Mouse (Mus musculus) lung, postnatal 36 days (tissue): ENCODE measurements around the gene Vps72.
"Not testable (repeated sequence)": the region's sequence is repeated elsewhere in the genome, so short reads cannot be mapped to it uniquely, and the experiment has no call there.

Experiments used
- DNase-seq: peaks from one replicate; pipeline ENCODE4 v3.0.0; 2022; ENCODE audit warnings: mixed read lengths

Vps72 gene

GRCm38 (mm10) chr3:95110911-95111726, at the start of gene Vps72:
TSS of gene Vps72 (plus strand) at chr3:95111022.
- peak; percentile 94 for DNase-seq

GRCm38 (mm10) chr3:95063741-95064140, 47.1 kb upstream of the Vps72 start:
- DNase-seq = no peak

GRCm38 (mm10) chr3:95065553-95065952, 45.3 kb upstream of the Vps72 start:
- DNase-seq = no peak

GRCm38 (mm10) chr3:95066095-95066494, 44.7 kb upstream of the Vps72 start:
- no peak for DNase-seq

- peak; percentile 25 for DNase-seq
Measured at GRCm38 (mm10) chr3:95066570-95066969, 44.3 kb upstream of the Vps72 start.

GRCm38 (mm10) chr3:95071606-95072005, 39.2 kb upstream of the Vps72 start:
- DNase-seq = no peak

GRCm38 (mm10) chr3:95088071-95088470, 22.8 kb upstream of the Vps72 start:
- no peak for DNase-seq

- no peak for DNase-seq
Measured at GRCm38 (mm10) chr3:95100854-95101253, 10.0 kb upstream of the Vps72 start.

- no peak for DNase-seq
Measured at GRCm38 (mm10) chr3:95105121-95105520, 5.7 kb upstream of the Vps72 start.

GRCm38 (mm10) chr3:95105586-95106337, 5.1 kb upstream of the Vps72 start:
- DNase-seq = no peak

GRCm38 (mm10) chr3:95106338-95107117, 4.3 kb upstream of the Vps72 start, which contains the start of gene Pip5k1a:
TSS of gene Pip5k1a (minus strand) at chr3:95106930.
- DNase-seq = peak; percentile 98

GRCm38 (mm10) chr3:95107308-95107707, 3.5 kb upstream of the Vps72 start:
- not testable (repeated sequence) for DNase-seq

GRCm38 (mm10) chr3:95107898-95108297, 2.9 kb upstream of the Vps72 start:
- peak; percentile 39 for DNase-seq

GRCm38 (mm10) chr3:95112760-95113159, 1.9 kb downstream of the Vps72 start:
- DNase-seq = no peak

GRCm38 (mm10) chr3:95117751-95118150, 6.9 kb downstream of the Vps72 start:
- DNase-seq = no peak

GRCm38 (mm10) chr3:95121580-95121979, 10.8 kb downstream of the Vps72 start:
- DNase-seq = no peak

- no peak for DNase-seq
Measured at GRCm38 (mm10) chr3:95124246-95124645, 13.4 kb downstream of the Vps72 start, which contains the start of gene Tmod4. TSS of gene Tmod4 (plus strand) at chr3:95124476.

GRCm38 (mm10) chr3:95124972-95125371, 14.2 kb downstream of the Vps72 start:
- DNase-seq = peak; percentile 69

- DNase-seq = no peak
Measured at GRCm38 (mm10) chr3:95129226-95129651, 18.4 kb downstream of the Vps72 start.

GRCm38 (mm10) chr3:95130081-95130480, 19.3 kb downstream of the Vps72 start:
- DNase-seq = no peak

GRCm38 (mm10) chr3:95132389-95132788, 21.6 kb downstream of the Vps72 start:
- DNase-seq = not testable (repeated sequence)

- no peak for DNase-seq
Measured at GRCm38 (mm10) chr3:95133176-95133575, 22.4 kb downstream of the Vps72 start.

GRCm38 (mm10) chr3:95133680-95134101, 22.9 kb downstream of the Vps72 start, which contains the start of the genes Scnm1 and Lysmd1:
TSS of gene Scnm1 (minus strand) at chr3:95134011.
TSS of gene Lysmd1 (plus strand) at chr3:95134088.
- peak; percentile 96 for DNase-seq
